Mouse (Mus musculus): Measurements from ENCODE around the gene 1700022I11Rik.

1700022I11Rik gene

GRCm38 (mm10) chr4:42969304-42969703 lies at the start of gene 1700022I11Rik:
TSS of gene 1700022I11Rik (plus strand) at chr4:42969604.
- no peak for DNase-seq (ENCODE audit: low read depth, low spot score)

- DNase-seq (ENCODE audit: low read depth, low spot score): no peak
Observed at GRCm38 (mm10) chr4:42920726-42921125, 48.7 kb upstream of the 1700022I11Rik start.

DNA sequence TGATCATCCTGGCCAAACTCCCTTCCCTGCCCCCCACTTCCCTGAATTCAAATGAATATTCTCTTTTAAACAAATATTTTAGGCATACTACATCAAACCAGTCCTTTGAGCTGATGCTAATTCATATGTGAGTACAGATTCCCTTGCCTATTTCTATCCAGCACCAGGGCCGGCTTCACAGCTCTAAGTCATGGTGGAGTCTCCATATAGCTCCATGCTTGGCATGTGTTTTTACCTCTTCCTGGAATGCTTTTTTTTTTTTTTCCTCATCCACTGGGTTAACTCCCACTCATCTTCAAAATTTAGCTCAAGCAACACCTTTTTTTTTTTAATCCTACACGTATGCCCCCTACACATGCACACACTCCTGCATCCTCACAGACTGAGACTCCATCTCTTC lies 47.9 kb upstream of the 1700022I11Rik start:
- DNase-seq (ENCODE audit: low read depth, low spot score): no peak

DNA sequence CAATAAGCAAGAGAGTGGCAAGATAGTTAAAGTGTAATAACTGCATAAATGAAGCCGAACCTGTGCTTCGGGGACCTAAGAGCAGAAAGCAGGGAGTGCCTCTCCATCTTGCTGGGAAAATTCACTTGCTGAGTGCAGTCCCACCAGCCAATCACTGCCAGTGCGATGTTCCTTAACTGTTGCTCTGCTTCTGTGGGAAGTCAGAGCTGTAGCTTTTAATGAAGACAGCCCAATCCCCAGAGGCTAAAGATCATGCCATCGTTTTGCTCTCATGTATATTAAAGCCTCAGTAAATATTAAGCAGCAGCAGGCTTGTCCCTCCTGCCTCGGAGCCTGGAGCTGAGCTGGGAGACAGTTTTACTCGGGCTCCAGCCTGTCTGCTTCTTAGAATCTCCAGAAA lies 47.3 kb upstream of the 1700022I11Rik start:
- no peak for DNase-seq (ENCODE audit: low read depth, low spot score)

DNA sequence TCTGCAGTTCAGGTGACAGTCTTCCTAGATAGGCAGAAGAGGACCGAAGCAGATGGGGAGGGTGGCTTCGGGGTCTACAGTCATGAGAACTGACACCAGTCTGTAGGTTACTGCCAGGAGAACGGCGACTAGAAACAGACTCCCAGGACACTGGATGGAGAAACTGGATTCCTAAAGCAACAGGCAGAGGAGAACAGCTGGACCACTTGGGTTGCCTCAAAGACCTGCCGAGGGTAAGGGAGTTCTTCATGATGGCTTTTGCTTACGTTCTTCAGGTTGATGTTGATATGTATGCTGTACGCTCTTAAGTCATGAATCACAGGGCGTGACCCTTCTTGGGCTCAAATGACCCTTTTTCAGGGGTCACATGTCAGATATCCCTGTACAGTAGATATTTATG lies 46.9 kb upstream of the 1700022I11Rik start:
- no peak for DNase-seq (ENCODE audit: low read depth, low spot score)

- no peak for DNase-seq (ENCODE audit: low read depth, low spot score)
Observed at GRCm38 (mm10) chr4:42924095-42924710, 45.2 kb upstream of the 1700022I11Rik start.

DNA sequence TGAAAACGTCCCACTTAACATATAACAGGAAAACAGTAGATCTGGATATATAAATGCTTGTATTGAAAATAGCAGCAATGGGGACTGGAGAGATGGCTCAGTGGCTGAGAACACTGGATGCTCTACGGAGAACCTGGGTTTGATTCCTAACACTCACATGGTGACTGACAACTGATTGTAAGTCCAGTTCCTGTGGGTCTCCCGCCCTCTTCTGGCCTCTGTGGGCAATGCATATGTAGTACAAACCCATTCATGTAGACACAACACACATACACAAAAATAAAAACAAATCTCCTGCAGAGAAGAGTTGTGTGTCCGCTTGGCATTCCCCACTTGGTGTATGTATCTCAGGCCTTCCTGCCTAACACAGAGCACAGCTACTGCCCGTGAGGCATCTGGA lies 41.2 kb upstream of the 1700022I11Rik start:
- DNase-seq (ENCODE audit: low read depth, low spot score): peak; percentile 45

DNA sequence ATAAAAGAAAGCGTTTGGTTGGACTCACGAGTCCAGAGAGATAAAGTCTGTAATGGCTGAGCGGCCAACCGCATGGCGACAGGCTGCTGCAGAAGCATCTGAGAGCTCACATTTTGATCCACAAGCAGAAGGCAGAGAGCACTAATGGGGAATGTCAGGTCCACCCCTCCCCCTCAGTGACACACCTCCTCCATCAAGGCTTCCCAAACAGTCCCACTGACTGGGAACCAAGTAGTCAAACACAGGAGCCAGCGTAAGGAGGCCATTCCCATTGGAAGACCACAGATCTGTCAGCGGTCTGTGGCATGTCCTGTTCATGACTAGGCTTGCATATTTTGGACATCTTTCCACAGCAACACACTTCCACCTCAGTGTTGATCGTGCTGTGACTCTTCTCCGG lies 40.5 kb upstream of the 1700022I11Rik start:
- DNase-seq (ENCODE audit: low read depth, low spot score): no peak

GRCm38 (mm10) chr4:42932229-42932969 lies 37.0 kb upstream of the 1700022I11Rik start:
- DNase-seq (ENCODE audit: low read depth, low spot score): no peak

- DNase-seq (ENCODE audit: low read depth, low spot score): peak; percentile 72
Observed at GRCm38 (mm10) chr4:42933630-42934029, 35.8 kb upstream of the 1700022I11Rik start.

DNA sequence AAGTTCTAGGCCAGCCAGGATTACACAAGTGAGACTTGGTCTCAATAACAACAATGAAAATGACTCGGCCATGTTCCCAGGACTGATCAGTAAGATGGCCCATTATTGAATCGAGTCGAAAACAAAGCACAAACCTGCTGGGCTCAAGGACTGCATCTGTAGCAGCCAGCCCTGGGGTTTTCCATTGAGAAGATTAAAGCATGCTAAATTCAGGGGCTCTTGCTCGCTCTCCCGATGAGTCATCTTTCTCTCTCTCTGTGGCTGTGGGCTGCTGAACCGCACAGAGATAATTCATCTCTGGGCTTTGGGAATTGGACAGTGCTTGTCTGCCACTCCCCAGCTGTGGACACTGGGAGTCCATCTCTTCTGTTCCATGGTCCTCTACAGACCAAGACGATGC lies 28.0 kb upstream of the 1700022I11Rik start:
- DNase-seq (ENCODE audit: low read depth, low spot score): no peak

GRCm38 (mm10) chr4:42943341-42943740 lies 26.1 kb upstream of the 1700022I11Rik start:
- DNase-seq (ENCODE audit: low read depth, low spot score): no peak

- DNase-seq (ENCODE audit: low read depth, low spot score): no peak
Observed at GRCm38 (mm10) chr4:42944185-42944584, 25.2 kb upstream of the 1700022I11Rik start.

- peak; percentile 52 for DNase-seq (ENCODE audit: low read depth, low spot score)
Observed at GRCm38 (mm10) chr4:42945043-42945442, 24.4 kb upstream of the 1700022I11Rik start.

DNA sequence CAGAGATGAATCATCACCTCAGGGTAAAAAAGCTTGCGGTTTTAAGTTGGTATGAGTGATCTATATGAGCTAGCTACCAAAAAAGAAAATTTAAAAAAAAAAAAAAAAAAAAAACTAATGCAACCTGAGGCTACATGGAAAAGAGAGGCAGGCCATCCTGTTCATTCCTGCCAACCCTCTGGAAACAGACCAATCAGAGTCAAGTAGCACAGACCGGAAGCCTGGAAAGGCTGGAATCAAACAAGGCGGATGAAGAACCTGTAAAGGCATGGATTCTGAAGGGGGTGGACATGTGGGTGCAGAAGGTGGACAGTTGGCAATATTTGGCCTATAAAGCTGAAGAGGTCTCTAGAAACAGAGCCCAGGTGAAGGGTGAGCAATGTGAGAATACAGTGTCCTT lies 24.0 kb upstream of the 1700022I11Rik start:
- no peak for DNase-seq (ENCODE audit: low read depth, low spot score)

GRCm38 (mm10) chr4:42945952-42946351 lies 23.5 kb upstream of the 1700022I11Rik start:
- peak; percentile 72 for DNase-seq (ENCODE audit: low read depth, low spot score)

DNA sequence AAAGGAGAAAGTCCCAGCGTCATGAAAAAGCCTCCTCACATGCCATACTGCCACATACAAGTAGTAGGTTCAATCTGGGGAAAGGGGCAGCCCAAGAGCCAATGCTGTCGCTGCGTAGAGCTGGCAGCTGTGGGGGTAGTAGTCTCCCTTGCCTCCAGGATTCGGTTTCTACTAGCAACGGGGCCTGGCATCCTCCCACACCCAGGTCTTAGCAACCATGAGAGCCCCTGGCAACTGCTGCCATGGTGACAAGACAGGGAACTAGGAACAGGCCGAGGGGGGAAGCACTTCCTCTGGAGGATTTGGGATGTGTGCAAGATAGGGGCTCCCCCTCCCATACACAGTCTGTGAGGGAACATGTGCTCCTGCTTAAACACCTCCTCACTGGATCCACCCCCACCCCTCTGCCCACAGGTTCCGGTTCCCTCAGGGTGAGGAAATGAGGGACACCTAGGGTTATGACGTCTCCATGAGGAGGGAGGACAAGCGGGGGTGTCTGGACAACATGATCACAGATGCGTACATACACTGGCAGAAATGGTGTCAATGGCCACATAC lies 22.6 kb upstream of the 1700022I11Rik start:
- no peak for DNase-seq (ENCODE audit: low read depth, low spot score)

DNA sequence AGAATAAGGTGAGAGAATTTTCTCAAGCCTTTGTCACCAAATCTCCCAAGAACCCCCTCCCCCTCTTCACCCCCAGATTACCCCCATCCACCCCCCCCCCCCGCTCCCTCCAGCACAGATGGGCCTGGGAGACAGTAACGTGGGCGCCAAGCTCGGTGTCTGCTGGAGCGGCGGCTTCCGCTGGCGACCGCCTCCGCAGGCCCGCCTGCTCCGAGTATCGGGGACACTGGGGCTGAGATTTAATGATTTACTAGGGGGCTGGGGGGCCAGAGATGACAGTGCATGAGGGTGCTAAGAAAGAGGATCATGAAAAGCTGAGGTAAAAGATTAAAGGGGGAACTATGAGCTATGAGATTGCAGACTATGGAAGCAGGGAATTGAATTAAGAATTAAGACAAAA lies 20.9 kb upstream of the 1700022I11Rik start:
- DNase-seq (ENCODE audit: low read depth, low spot score): no peak

- DNase-seq (ENCODE audit: low read depth, low spot score): no peak
Observed at GRCm38 (mm10) chr4:42949051-42949675, 20.2 kb upstream of the 1700022I11Rik start.

DNA sequence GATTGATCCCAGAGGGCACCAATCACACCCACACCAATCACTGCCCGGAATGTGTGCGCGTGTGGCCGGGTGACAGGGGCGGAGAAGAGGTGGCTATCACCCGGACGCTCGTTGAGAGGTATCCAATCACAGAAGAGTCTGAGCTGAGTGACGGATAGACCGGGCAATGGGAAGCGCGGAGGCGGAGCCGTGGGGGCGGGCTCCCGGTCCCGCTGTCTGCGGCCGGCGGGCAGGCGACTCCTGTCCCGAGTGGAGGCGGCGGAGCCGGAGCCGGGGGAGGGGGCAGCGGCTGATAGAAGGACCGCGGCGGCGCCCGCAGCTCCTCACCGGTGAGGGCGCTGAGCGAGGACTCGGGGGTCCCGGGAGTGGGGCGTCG lies 19.7 kb upstream of the 1700022I11Rik start, which contains the start of gene Dnajb5:
Gene Dnajb5 (plus strand): TSS at position 139 of the 376 bp plus-strand sequence.
- DNase-seq (ENCODE audit: low read depth, low spot score): peak; percentile 99

DNA sequence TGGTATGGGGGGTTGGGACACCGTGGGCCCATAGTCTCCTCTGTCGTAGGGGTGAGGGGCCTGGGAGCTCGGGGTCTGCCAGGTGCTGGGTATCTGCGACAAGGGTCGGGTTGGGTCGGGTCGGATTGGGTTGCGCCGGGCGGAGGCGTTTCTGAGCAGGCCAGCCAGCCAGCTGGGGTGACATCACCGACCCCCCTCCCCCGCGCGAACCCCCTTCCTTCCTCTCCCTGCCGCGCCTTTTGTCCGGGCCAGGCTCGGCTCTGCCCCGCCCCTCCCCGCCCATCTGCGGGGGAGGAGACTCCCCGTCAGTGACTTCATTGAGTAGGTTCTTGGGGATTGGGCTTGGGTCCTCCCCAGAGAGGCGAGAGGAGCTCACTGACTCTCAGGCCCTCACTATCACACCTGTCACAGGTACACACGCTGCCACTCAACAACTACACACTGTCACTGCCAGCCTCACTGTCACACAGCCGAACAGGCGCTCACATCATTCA lies 19.3 kb upstream of the 1700022I11Rik start:
- DNase-seq (ENCODE audit: low read depth, low spot score): peak; percentile 92
